Mouse (Mus musculus): Measurements from ENCODE around the gene Gm14190. TPM values are rescaled to one million over a fixed set of nuclear protein-coding genes. Genes with fewer than 3 reads are reported as not detected.
"Not testable (repeated sequence)": the region's sequence is repeated elsewhere in the genome, so short reads cannot be mapped to it uniquely, and the experiment has no call there.

Gene Gm14190
- polyA plus RNA-seq, 1 experiment from 2014 or later = not detected

- no peaks in the 10 kb centered on the region for H3K27me3 ChIP-seq (replicated peaks)
- H3K27ac ChIP-seq = no peak overlapping the region
- H3K4me1 ChIP-seq = no peaks in the 10 kb centered on the region
- no peaks in the 10 kb centered on the region for H3K9me3 ChIP-seq (replicated peaks)
- ATAC-seq = no peak
- H3K4me3 ChIP-seq = no peak overlapping the region
- H3K4me2 ChIP-seq = no peak overlapping the region
- 56% methylated on average over 3 of the region's 3 CpGs for WGBS (ENCODE audit: insufficient replicate concordance)
- no peak overlapping the region for H3K9ac ChIP-seq
- no peaks in the 10 kb centered on the region for H3K36me3 ChIP-seq
Measured at GRCm38 (mm10) chr11:99644351-99644750, 46.2 kb downstream of the Gm14190 start.

GRCm38 (mm10) chr11:99643635-99644139, 46.9 kb downstream of the Gm14190 start, which contains the start of gene Krtap4-7:
Gene Krtap4-7, minus strand, starts transcription at chr11:99644089.
- H3K27ac ChIP-seq; H3K9ac ChIP-seq; H3K36me3 ChIP-seq; H3K9me3 ChIP-seq (replicated peaks); H3K4me1 ChIP-seq; H3K4me3 ChIP-seq; H3K4me2 ChIP-seq; ATAC-seq; H3K27me3 ChIP-seq (replicated peaks): not testable (repeated sequence)
- 75% methylated on average over 9 of the region's 9 CpGs for WGBS (ENCODE audit: insufficient replicate concordance)

GRCm38 (mm10) chr11:99640926-99641325, 49.6 kb downstream of the Gm14190 start:
- H3K9ac ChIP-seq = no peak overlapping the region
- H3K27ac ChIP-seq = no peak overlapping the region
- no peak for ATAC-seq
- 25% methylated on average over 1 of the region's 1 CpGs for WGBS (ENCODE audit: insufficient replicate concordance)
- H3K27me3 ChIP-seq (replicated peaks) = no peaks in the 10 kb centered on the region
- no peaks in the 10 kb centered on the region for H3K36me3 ChIP-seq
- no peaks in the 10 kb centered on the region for H3K9me3 ChIP-seq (replicated peaks)
- no peak overlapping the region for H3K4me3 ChIP-seq
- H3K4me1 ChIP-seq = no peaks in the 10 kb centered on the region
- no peak overlapping the region for H3K4me2 ChIP-seq

Other genes starting within 250 kb of the Gm14190 start
- 0.20 and 0.35 TPM in 2 replicates for gene Krt23, start 197.6 kb downstream of the Gm14190 start, polyA plus RNA-seq (2016; fragmentation: Nextera tagmentation; extraction: Ambion mirVana)
- gene Krt39, start 169.4 kb downstream of the Gm14190 start, polyA plus RNA-seq (2016; fragmentation: Nextera tagmentation; extraction: Ambion mirVana) = not detected in 2 replicates
- not detected in 2 replicates for gene Krt40, start 147.6 kb downstream of the Gm14190 start, polyA plus RNA-seq (2016; fragmentation: Nextera tagmentation; extraction: Ambion mirVana)
- not detected in 2 replicates for gene Krtap3-3, start 139.9 kb downstream of the Gm14190 start, polyA plus RNA-seq (2016; fragmentation: Nextera tagmentation; extraction: Ambion mirVana)
- not detected in 2 replicates for gene Krtap3-2, start 133.9 kb downstream of the Gm14190 start, polyA plus RNA-seq (2016; fragmentation: Nextera tagmentation; extraction: Ambion mirVana)
- not detected in 2 replicates for gene Gm11939, start 131.3 kb downstream of the Gm14190 start, polyA plus RNA-seq (2016; fragmentation: Nextera tagmentation; extraction: Ambion mirVana)
- gene Krtap3-1, start 124.1 kb downstream of the Gm14190 start, polyA plus RNA-seq (2016; fragmentation: Nextera tagmentation; extraction: Ambion mirVana) = not detected in 2 replicates
- not detected in 2 replicates for gene Krtap1-5, start 109.7 kb downstream of the Gm14190 start, polyA plus RNA-seq (2016; fragmentation: Nextera tagmentation; extraction: Ambion mirVana)
- not detected in 2 replicates for gene Krtap1-4, start 107.1 kb downstream of the Gm14190 start, polyA plus RNA-seq (2016; fragmentation: Nextera tagmentation; extraction: Ambion mirVana)
- not detected in 2 replicates for gene Krtap1-3, start 99.4 kb downstream of the Gm14190 start, polyA plus RNA-seq (2016; fragmentation: Nextera tagmentation; extraction: Ambion mirVana)
- gene Krtap9-3, start 92.6 kb downstream of the Gm14190 start, polyA plus RNA-seq (2016; fragmentation: Nextera tagmentation; extraction: Ambion mirVana) = not detected in 2 replicates
- not detected in 2 replicates for gene Gm11938, start 87.4 kb downstream of the Gm14190 start, polyA plus RNA-seq (2016; fragmentation: Nextera tagmentation; extraction: Ambion mirVana)
- gene Gm11937, start 80.6 kb downstream of the Gm14190 start, polyA plus RNA-seq (2016; fragmentation: Nextera tagmentation; extraction: Ambion mirVana) = not detected in 2 replicates
- not detected in 2 replicates for gene Krtap2-4, start 75.9 kb downstream of the Gm14190 start, polyA plus RNA-seq (2016; fragmentation: Nextera tagmentation; extraction: Ambion mirVana)
- gene Gm11562, start 70.3 kb downstream of the Gm14190 start, polyA plus RNA-seq (2016; fragmentation: Nextera tagmentation; extraction: Ambion mirVana) = not detected in 2 replicates
- gene Krtap4-1, start 62.5 kb downstream of the Gm14190 start, polyA plus RNA-seq (2016; fragmentation: Nextera tagmentation; extraction: Ambion mirVana) = not detected in 2 replicates
- not detected in 2 replicates for gene Krtap4-2, start 55.7 kb downstream of the Gm14190 start, polyA plus RNA-seq (2016; fragmentation: Nextera tagmentation; extraction: Ambion mirVana)
- gene Krtap4-7, start 46.7 kb downstream of the Gm14190 start, polyA plus RNA-seq (2016; fragmentation: Nextera tagmentation; extraction: Ambion mirVana) = not detected in 2 replicates
- not detected in 2 replicates for gene Gm11555, start 40.5 kb downstream of the Gm14190 start, polyA plus RNA-seq (2016; fragmentation: Nextera tagmentation; extraction: Ambion mirVana)
- not detected in 2 replicates for gene Gm11563, start 31.8 kb downstream of the Gm14190 start, polyA plus RNA-seq (2016; fragmentation: Nextera tagmentation; extraction: Ambion mirVana)
- not detected in 2 replicates for gene Krtap4-6, start 24.8 kb downstream of the Gm14190 start, polyA plus RNA-seq (2016; fragmentation: Nextera tagmentation; extraction: Ambion mirVana)
- gene Gm14180, start 43.5 kb upstream of the Gm14190 start, polyA plus RNA-seq (2016; fragmentation: Nextera tagmentation; extraction: Ambion mirVana) = not detected in 2 replicates
- not detected in 2 replicates for gene Gm11595, start 82.2 kb upstream of the Gm14190 start, polyA plus RNA-seq (2016; fragmentation: Nextera tagmentation; extraction: Ambion mirVana)
- not detected in 2 replicates for gene Krtap4-8, start 90.0 kb upstream of the Gm14190 start, polyA plus RNA-seq (2016; fragmentation: Nextera tagmentation; extraction: Ambion mirVana)
- gene Krtap4-9, start 94.5 kb upstream of the Gm14190 start, polyA plus RNA-seq (2016; fragmentation: Nextera tagmentation; extraction: Ambion mirVana) = not detected in 2 replicates
- gene Gm11596, start 102.7 kb upstream of the Gm14190 start, polyA plus RNA-seq (2016; fragmentation: Nextera tagmentation; extraction: Ambion mirVana) = not detected in 2 replicates
- not detected in 2 replicates for gene Gm11569, start 108.2 kb upstream of the Gm14190 start, polyA plus RNA-seq (2016; fragmentation: Nextera tagmentation; extraction: Ambion mirVana)
- gene Gm11554, start 113.7 kb upstream of the Gm14190 start, polyA plus RNA-seq (2016; fragmentation: Nextera tagmentation; extraction: Ambion mirVana) = not detected in 2 replicates
- not detected in 2 replicates for gene Krtap4-13, start 119.2 kb upstream of the Gm14190 start, polyA plus RNA-seq (2016; fragmentation: Nextera tagmentation; extraction: Ambion mirVana)
- not detected in 2 replicates for gene Gm11564, start 124.9 kb upstream of the Gm14190 start, polyA plus RNA-seq (2016; fragmentation: Nextera tagmentation; extraction: Ambion mirVana)
- gene 2300003K06Rik, start 147.3 kb upstream of the Gm14190 start, polyA plus RNA-seq (2016; fragmentation: Nextera tagmentation; extraction: Ambion mirVana) = not detected in 2 replicates
- not detected in 2 replicates for gene Krtap4-16, start 160.9 kb upstream of the Gm14190 start, polyA plus RNA-seq (2016; fragmentation: Nextera tagmentation; extraction: Ambion mirVana)
- not detected in 2 replicates for gene Gm11568, start 167.2 kb upstream of the Gm14190 start, polyA plus RNA-seq (2016; fragmentation: Nextera tagmentation; extraction: Ambion mirVana)
- not detected in 2 replicates for gene Gm11559, start 173.7 kb upstream of the Gm14190 start, polyA plus RNA-seq (2016; fragmentation: Nextera tagmentation; extraction: Ambion mirVana)
- not detected in 2 replicates for gene Krtap9-1, start 182.6 kb upstream of the Gm14190 start, polyA plus RNA-seq (2016; fragmentation: Nextera tagmentation; extraction: Ambion mirVana)
- not detected in 2 replicates for gene Gm11567, start 188.4 kb upstream of the Gm14190 start, polyA plus RNA-seq (2016; fragmentation: Nextera tagmentation; extraction: Ambion mirVana)
- gene Krtap31-1, start 217.2 kb upstream of the Gm14190 start, polyA plus RNA-seq (2016; fragmentation: Nextera tagmentation; extraction: Ambion mirVana) = not detected in 2 replicates
- gene Gm11565, start 224.0 kb upstream of the Gm14190 start, polyA plus RNA-seq (2016; fragmentation: Nextera tagmentation; extraction: Ambion mirVana) = not detected in 2 replicates
- not detected in 2 replicates for gene Krtap31-2, start 245.6 kb upstream of the Gm14190 start, polyA plus RNA-seq (2016; fragmentation: Nextera tagmentation; extraction: Ambion mirVana)

Data from liver, embryonic 12.5 days (tissue).